Mouse (Mus musculus) embryonic stem cell, embryonic (primary cell): ENCODE measurements around the gene Psmc2.

ENCODE experiments used
- CTCF ChIA-PET, 4 experiments: fragments of 300-600 bp in 2 of 4; fragments of 350-600 bp in 2 of 4; sonication (Branson Sonifier 250); formaldehyde crosslinking; loops; one replicate each; lab custom pipeline; 2022; ENCODE audit warnings: inconsistent platforms in 2 of 4; lab: Charles Lee
- POLR2A ChIA-PET, 4 experiments: fragments of 300-600 bp in 2 of 4; fragments of 350-600 bp in 2 of 4; sonication (Branson Sonifier 250); formaldehyde crosslinking; loops; one replicate each; lab custom pipeline; 2022; ENCODE audit warnings: antibody characterized with exemption in 4 of 4, inconsistent platforms in 1 of 4; lab: Charles Lee

Gene Psmc2

DNA sequence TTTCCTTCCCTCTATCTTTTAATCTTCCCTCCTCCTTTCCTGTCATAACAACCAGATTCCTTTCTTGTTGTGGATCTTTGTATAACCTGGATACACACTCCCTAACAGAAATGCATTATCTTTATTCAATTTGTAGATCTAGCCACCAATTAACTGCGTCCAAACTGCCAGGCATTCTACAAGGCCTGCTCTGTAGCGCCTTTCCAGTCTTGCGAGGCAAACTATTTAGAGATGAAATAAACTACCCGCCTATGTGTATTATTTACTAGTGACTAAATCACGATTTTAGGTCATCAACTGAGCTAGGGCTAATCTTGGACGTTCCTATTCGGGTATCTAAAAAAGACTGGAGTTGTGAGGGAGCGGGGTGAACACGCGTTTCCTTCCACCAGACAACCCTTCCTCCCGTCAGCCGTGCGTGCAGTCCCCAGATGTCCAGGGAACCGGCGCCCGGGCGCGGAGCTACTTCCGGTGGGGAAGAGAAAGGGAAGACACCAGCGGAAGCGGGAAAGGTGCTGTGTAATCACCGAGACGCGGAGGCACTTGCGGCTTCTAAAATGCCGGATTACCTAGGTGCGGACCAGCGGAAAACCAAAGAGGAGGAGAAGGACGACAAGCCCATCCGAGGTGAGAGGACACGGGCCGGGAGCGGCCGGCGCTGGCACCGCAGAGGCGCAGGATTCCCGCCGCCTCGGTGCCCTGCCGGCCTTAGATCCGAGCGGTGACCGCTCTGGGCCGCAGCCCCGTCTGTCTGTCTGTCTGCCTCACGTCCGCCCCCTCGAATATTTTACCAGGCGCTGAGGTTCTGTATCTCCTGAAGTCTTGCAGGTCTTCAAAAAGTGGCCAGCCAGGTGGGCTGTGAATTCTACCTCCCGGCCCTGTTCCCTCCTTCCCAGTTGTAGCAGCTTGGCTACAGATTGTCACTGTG lies 1.4 kb downstream of the Psmc2 start:
- ChIA-PET POLR2A (interaction anchor here in 3 of 4 experiments (0.5 to 2.4 kb wide), 24 partner anchors 10 to 737 kb away, joined by 3 to 10 read pairs (median 4); partner anchors contain the start of genes Armc10 (in 1 of the 3), Fbxl13 (in 1 of the 3) and Napepld (in 1 of the 3)), CTCF (interaction anchor here in 1 of 4 experiments (0.6 kb wide), 2 partner anchors 128 to 1379 kb away, joined by 3 to 9 read pairs; no protein-coding TSS in a partner anchor)

DNA sequence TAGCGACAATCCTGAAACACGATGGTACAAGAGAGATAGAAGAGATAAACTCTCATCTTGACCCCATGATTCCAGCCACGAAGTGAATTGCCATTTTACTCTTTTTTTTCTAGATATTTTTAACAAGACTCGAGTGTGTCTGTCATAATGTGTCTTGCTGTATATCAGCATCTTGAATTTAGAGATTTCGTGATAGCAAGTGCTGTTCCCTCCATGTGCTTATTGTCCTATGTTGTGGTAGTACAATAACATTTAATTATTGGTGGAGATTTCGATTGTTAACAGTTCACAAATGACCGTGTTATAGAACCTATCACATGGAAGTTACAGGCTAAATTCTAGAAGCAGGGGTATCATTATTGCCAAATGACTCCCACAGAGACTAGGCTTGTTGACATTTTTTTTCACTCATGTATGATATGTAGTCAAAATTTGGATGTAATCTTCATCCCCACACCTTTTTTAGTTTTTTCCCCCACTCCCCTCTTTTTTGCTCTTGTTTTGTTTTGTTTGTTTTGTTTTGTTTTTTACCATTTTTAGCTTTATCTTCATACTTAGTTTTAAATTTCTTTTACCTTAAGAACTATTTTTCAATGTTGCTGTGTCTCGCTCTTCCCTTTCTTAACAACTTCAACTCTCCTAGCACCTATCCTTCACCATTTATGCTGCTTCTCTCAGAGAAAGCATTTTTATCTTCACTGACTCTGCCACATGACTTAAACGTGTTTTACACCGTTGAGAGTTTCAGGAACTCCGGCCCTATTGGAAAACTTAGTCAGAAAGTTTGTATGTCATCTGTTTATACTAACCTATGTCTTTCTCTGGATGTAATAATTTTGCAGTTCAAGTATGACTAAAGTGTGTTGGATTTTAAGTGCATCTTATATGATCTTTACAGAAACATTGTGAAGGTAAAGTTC lies 2.4 kb downstream of the Psmc2 start:
- ChIA-PET CTCF (interaction anchor here in 1 of 4 experiments (0.6 kb wide), 1 partner anchor 127 kb away, joined by 3 read pairs; no protein-coding TSS in a partner anchor), POLR2A (interaction anchor here in 3 of 4 experiments (0.6 to 2.4 kb wide), 17 partner anchors 12 to 737 kb away, joined by 3 to 10 read pairs (median 5); partner anchors contain the start of genes Armc10 (in 1 of the 3), Fbxl13 (in 1 of the 3) and Napepld (in 1 of the 3))

GRCm38 (mm10) chr5:21789061-21789460 lies 4.0 kb downstream of the Psmc2 start:
- ChIA-PET POLR2A (interaction anchor here in 1 of 4 experiments (2.1 kb wide), 1 partner anchor 88 kb away, joined by 5 read pairs; the partner anchor contains the start of gene Napepld), CTCF (no interaction called here)

GRCm38 (mm10) chr5:21792166-21792565 lies 7.1 kb downstream of the Psmc2 start:
- ChIA-PET CTCF (interaction anchor here in 1 of 4 experiments (1.0 to 1.4 kb wide), 2 partner anchors 57 to 1459 kb away, joined by 3 read pairs; no protein-coding TSS in a partner anchor), POLR2A (interaction anchor here in 3 of 4 experiments (0.6 to 3.1 kb wide), 47 partner anchors 8 to 1641 kb away, joined by 3 to 24 read pairs (median 4); partner anchors contain the start of genes Armc10 (in 2 of the 3), Fbxl13 (in 2 of the 3), Napepld (in 2 of the 3) and Pmpcb (in 2 of the 3))

DNA sequence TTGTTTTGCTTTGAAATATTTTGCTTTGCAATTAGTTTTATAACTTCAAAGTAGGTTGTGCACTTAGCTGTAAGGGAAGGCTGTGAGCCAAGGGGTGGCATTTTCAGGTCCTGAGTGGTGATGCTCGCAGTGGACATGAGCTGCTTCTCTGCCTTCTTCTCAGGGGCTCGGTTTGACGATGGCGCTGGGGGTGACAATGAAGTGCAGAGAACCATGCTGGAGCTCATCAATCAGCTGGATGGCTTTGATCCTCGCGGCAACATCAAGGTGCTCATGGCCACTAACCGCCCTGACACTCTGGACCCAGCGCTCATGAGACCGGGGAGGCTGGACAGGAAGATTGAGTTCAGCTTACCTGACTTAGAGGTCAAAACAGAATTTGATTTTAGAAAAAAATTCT lies 17.8 kb downstream of the Psmc2 start:
- POLR2A ChIA-PET = interaction anchor here in 2 of 4 experiments (0.9 to 2.9 kb wide), 13 partner anchors 9 to 125 kb away, joined by 3 to 24 read pairs (median 4); partner anchors contain the start of genes Dnajc2 (in 1 of the 2) and Psmc2 (in 1 of the 2)
- CTCF ChIA-PET = interaction anchor here in 2 of 4 experiments (1.0 to 1.1 kb wide), 2 partner anchors 11 to 12 kb away, joined by 3 to 4 read pairs; no protein-coding TSS in a partner anchor

DNA sequence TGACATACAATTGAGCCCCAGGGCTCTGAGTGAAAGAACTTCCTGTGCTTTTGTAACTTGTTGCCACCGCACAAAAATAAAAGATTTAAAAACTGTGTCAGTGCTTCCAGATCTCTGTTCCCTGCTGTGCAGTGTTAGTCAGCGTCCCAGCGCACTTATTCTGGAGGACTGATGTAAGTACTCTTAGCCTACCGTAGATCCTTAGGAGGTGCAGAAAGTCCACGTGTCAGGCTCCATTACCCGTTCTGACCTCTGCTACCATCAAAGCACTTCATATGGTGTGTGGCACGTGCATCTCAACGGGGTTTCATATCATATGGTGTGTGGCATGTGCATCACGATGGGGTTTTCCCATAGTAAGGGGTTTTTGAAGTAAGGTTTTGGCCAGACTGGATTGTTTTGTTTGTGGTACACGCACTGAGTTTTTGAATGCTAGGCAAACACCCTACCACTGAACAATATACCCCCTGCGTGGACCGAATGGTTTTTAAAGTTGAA lies 18.7 kb downstream of the Psmc2 start:
- CTCF ChIA-PET = no interaction called here
- POLR2A ChIA-PET = interaction anchor here in 2 of 4 experiments (0.9 to 2.9 kb wide), 9 partner anchors 11 to 125 kb away, joined by 3 to 24 read pairs (median 3); no protein-coding TSS in a partner anchor

DNA sequence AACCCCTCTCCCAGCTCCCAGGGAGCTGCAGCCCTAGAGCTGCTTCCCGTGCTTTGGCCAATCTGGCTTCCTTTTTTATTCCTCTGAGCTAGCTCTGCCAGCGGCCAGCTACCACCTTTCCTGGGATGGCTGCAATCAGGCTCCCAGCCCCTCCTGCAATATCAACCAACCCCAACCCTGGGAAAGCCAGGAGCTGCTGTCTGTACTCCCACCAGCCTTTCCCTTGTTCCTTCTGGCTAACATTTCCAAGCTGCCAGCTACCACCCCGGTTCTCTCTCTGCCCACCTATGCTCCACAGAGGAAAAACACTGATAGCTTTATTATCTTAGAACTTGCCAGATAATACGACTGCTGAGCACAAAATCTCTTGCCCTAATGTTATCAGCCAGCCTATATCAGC lies 19.8 kb downstream of the Psmc2 start:
- ChIA-PET CTCF (no interaction called here), POLR2A (interaction anchor here in 3 of 4 experiments (0.6 to 1.3 kb wide), 6 partner anchors 13 to 296 kb away, joined by 3 to 4 read pairs (median 4); no protein-coding TSS in a partner anchor)

- CTCF ChIA-PET = no interaction called here
- POLR2A ChIA-PET = interaction anchor here in 3 of 4 experiments (0.7 to 2.3 kb wide), 10 partner anchors 12 to 278 kb away, joined by 3 to 9 read pairs (median 3); partner anchors contain the start of gene Napepld (in 1 of the 3)
Measured at GRCm38 (mm10) chr5:21810924-21811323, 25.8 kb downstream of the Psmc2 start.

DNA sequence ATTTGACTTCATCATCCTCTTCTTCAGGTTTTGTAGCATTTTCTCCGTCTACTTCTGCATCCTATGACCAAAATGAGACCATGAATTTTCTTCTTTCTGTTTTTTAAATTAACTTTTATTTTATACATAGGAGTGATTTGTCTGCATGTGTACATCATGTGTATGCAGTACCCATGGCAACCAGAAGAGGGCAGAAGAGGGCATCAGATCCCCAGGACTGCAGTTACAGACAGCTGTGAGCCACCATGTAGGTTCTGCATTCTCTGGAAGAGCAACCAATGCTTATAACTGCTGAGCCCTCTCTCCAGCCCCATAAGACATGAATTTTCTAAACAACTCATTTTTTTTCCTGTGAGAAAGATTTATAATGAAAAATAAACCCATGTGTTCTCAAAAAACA lies 28.9 kb downstream of the Psmc2 start:
- ChIA-PET POLR2A (interaction anchor here in 3 of 4 experiments (0.9 to 1.1 kb wide), 3 partner anchors 11 to 13 kb away, joined by 3 to 5 read pairs (median 3); no protein-coding TSS in a partner anchor), CTCF (interaction anchor here (0.5 to 2.1 kb wide), 21 partner anchors 9 to 675 kb away, joined by 3 to 10 read pairs (median 4); partner anchors contain the start of genes Armc10 (in 1 of the 4) and Fbxl13 (in 1 of the 4))

DNA sequence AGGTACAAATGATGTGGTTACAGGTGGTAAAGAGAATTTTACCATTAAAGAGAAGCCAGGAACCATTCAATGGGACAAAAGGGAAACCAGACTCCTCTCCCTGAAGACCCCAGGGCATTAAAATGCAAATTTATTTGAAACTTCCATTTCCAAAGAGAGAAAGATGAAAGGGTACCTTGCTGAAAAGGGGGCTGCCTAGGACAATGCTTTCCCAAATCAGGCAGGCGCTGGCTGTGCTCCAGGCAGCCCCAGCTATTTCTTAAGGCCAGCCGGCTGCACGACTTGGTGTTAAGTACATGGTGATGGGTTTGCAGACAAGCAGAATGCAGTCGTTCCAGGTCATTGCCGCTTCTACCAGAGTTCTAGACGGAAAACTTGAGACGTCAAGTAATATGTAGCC lies 41.3 kb downstream of the Psmc2 start:
- ChIA-PET POLR2A (interaction anchor here (0.5 to 2.1 kb wide), 18 partner anchors 10 to 858 kb away, joined by 3 to 8 read pairs (median 3); partner anchors contain the start of gene Napepld (in 1 of the 4)), CTCF (interaction anchor here in 3 of 4 experiments (1.0 to 3.4 kb wide), 6 partner anchors 10 to 12 kb away, joined by 3 to 14 read pairs (median 8); no protein-coding TSS in a partner anchor)

- POLR2A ChIA-PET = interaction anchor here in 3 of 4 experiments (0.6 to 2.1 kb wide), 6 partner anchors 14 to 152 kb away, joined by 3 to 8 read pairs (median 6); no protein-coding TSS in a partner anchor
Measured at GRCm38 (mm10) chr5:21827643-21828042, 42.6 kb downstream of the Psmc2 start.

DNA sequence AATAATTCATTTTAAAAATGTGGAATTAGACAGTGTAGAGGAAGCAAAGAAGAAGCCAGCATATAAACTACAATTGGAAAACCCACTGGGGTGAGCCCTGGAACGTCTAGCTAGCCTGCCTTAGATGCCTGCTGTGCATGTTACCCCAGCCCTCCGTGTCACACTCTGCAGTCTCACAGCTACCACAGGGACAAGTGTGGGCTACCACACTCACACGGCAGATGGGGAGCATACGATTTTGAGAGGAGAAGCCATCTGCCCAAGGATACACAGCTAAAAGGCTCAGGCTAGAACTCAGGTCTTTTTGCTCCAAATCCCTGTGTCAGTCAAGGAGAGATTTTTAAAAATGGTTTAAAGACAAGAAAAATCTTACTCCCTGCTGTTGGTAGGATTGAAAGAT lies 43.8 kb downstream of the Psmc2 start:
- ChIA-PET CTCF (interaction anchor here in 1 of 4 experiments (0.7 kb wide), 1 partner anchor 411 kb away, joined by 3 read pairs; no protein-coding TSS in a partner anchor), POLR2A (interaction anchor here in 1 of 4 experiments (0.7 kb wide), 1 partner anchor 315 kb away, joined by 3 read pairs; no protein-coding TSS in a partner anchor)

More at GRCm38 (mm10) chr5:21827643-21828042, 42.6 kb downstream of the Psmc2 start:
- CTCF ChIA-PET = interaction anchor here in 2 of 4 experiments (1.0 to 2.4 kb wide), 2 partner anchors 8 kb away, joined by 6 to 14 read pairs; no protein-coding TSS in a partner anchor

GRCm38 (mm10) chr5:21831761-21832160 lies 46.7 kb downstream of the Psmc2 start:
- CTCF ChIA-PET = no interaction called here

GRCm38 (mm10) chr5:21844676-21845075 lies 59.6 kb downstream of the Psmc2 start:
- ChIA-PET POLR2A (interaction anchor here in 1 of 4 experiments (0.6 kb wide), 1 partner anchor 253 kb away, joined by 3 read pairs; no protein-coding TSS in a partner anchor), CTCF (interaction anchor here in 2 of 4 experiments (0.7 to 1.1 kb wide), 3 partner anchors 9 to 21 kb away, joined by 3 to 6 read pairs (median 5); no protein-coding TSS in a partner anchor)

More at GRCm38 (mm10) chr5:21831761-21832160, 46.7 kb downstream of the Psmc2 start:
- POLR2A ChIA-PET = no interaction called here

DNA sequence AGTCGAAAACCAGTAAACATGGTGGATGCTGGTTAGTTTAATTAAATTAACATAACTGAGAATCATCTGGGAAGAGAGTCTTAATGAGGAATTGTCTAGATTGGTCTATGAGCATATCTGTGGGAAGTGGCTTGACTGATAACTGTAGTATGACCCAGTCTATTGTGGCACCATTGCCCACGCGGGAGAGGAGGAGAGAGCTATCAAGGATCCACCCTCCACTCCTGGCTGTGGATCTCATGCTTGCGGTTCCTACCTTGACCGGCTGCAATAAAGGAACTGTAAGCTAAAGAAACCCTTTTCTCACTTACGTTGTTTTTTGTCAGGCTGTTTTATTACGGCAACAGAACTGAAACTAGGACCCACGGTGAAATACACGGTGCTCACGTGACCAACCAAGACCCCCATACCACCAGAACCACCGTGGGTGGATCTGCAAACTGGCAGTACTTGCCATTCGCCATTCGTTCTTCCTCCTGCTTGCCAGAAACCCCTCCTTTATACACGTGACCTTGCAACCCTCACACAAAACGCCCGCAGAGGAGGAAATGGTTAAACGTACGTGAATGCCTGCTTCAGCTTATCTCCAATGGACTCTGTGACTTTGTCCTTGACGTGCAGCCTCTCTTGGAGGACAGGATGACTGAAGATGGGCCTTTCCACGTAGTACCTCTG lies 61.7 kb downstream of the Psmc2 start:
- CTCF ChIA-PET = interaction anchor here in 3 of 4 experiments (0.7 to 1.5 kb wide), 4 partner anchors 10 to 464 kb away, joined by 3 to 5 read pairs (median 4); no protein-coding TSS in a partner anchor
- POLR2A ChIA-PET = interaction anchor here in 1 of 4 experiments (1.0 kb wide), 1 partner anchor 32 kb away, joined by 3 read pairs; no protein-coding TSS in a partner anchor
